ENCODE assay signal across 9 mouse cellular contexts in genomic region chr11:75161417-75162008, GRCm38 (mm10). TPM values are rescaled to one million over a fixed set of nuclear protein-coding genes. Genes with fewer than 3 reads are reported as not detected.
DNase-seq lines count a peak whose midpoint lies in the region; ATAC-seq and TF ChIP-seq lines count a peak whose summit lies in the region.
"Had no signal": no experiment of that assay in that cellular context is flagged by ENCODE, and none has a peak within 500 bp of the region (broad histone marks: within the 10 kb centered on the region; RNA-seq: fewer than 3 reads in every experiment).

No protein-coding gene starts in this region.

- H3K27ac ChIP-seq in kidney, embryonic 15.5 days: peak overlapping the region; percentile 95
- H3K27ac ChIP-seq in embryonic fibroblast, embryonic 13.5 days (ENCODE audit: insufficient read depth, low read length): 0 out of 2 replicates have a peak overlapping the region, but pooled peaks have one; percentile 12
- peak overlapping the region; percentile 48; the same call in 1 of the 2 replicates for H3K27ac ChIP-seq in limb, embryonic 13.5 days
- H3K27ac ChIP-seq in forebrain, postnatal 0 days (ENCODE audit: low read depth, low read length): no peak overlapping the region

- H3K9ac ChIP-seq in kidney, embryonic 15.5 days: no peak overlapping the region
- H3K9ac ChIP-seq in limb, embryonic 13.5 days: no peak overlapping the region
- no peak overlapping the region for H3K9ac ChIP-seq in forebrain, postnatal 0 days

- no peak for ATAC-seq in kidney, embryonic 15.5 days (replicated peaks; ENCODE audit: low FRiP score)
- 0 out of 2 replicates have a peak, but pooled peaks have one; percentile 7 for ATAC-seq in limb, embryonic 13.5 days (ENCODE audit: low FRiP score, low read depth)
- ATAC-seq in forebrain, postnatal 0 days: no peak

- DNase-seq in kidney, postnatal 14 days: no peak
- peak; percentile 44 for DNase-seq in Muller cell, postnatal 12 days (ENCODE audit: inconsistent ontology term)
- DNase-seq in forebrain, postnatal 0 days: no peak
- no peak for DNase-seq in ovary, postnatal 36 days (ENCODE audit: low spot score)
- DNase-seq in embryo, embryonic 11 days: no peak

- no peak overlapping the region for H3K4me2 ChIP-seq in kidney, embryonic 15.5 days
- no peak overlapping the region for H3K4me2 ChIP-seq in limb, embryonic 13.5 days (replicated peaks)
- H3K4me2 ChIP-seq in forebrain, postnatal 0 days (ENCODE audit: low read depth): no peak overlapping the region

- TF ChIP-seq POLR2A in embryonic fibroblast, embryonic 13.5 days (IDR thresholded peaks at IDR 0.05; ENCODE audit: low read depth, low read length): peak; percentile 28; the same call in 1 of the 2 replicates

- WGBS in kidney, embryonic 15.5 days: 59% methylated on average over 4 of the region's 4 CpGs
- WGBS in limb, embryonic 13.5 days: 56% methylated on average over 4 of the region's 4 CpGs
- WGBS in forebrain, postnatal 0 days: 60% methylated on average over 4 of the region's 4 CpGs

- TF ChIP-seq CTCF in embryonic fibroblast, embryonic 13.5 days (IDR thresholded peaks at IDR 0.05; ENCODE audit: borderline replicate concordance, insufficient read depth, low read length): no peak
- no peak for TF ChIP-seq CTCF in forebrain, postnatal 0 days (IDR thresholded peaks at IDR 0.05; ENCODE audit: low read depth)

- H3K9me3 ChIP-seq in kidney, embryonic 15.5 days (replicated peaks): no peaks in the 10 kb centered on the region
- no peaks in the 10 kb centered on the region for H3K9me3 ChIP-seq in limb, embryonic 13.5 days
- no peaks in the 10 kb centered on the region for H3K9me3 ChIP-seq in forebrain, postnatal 0 days (ENCODE audit: low read length)

- H3K27me3 ChIP-seq in kidney, embryonic 15.5 days: peaks cover 28% of the 10 kb centered on the region
- peaks cover 40% of the 10 kb centered on the region for H3K27me3 ChIP-seq in limb, embryonic 13.5 days
- peaks cover 31% of the 10 kb centered on the region for H3K27me3 ChIP-seq in forebrain, postnatal 0 days (ENCODE audit: insufficient read depth, low read length)
- H3K27me3 ChIP-seq: CH12.LX had no signal

- H3K36me3 ChIP-seq in kidney, embryonic 15.5 days: peaks cover 67% of the 10 kb centered on the region
- peaks cover 91% of the 10 kb centered on the region for H3K36me3 ChIP-seq in limb, embryonic 13.5 days
- peaks cover 32% of the 10 kb centered on the region for H3K36me3 ChIP-seq in forebrain, postnatal 0 days (ENCODE audit: insufficient read depth)

- peaks cover 73% of the 10 kb centered on the region for H3K4me1 ChIP-seq in kidney, embryonic 15.5 days
- H3K4me1 ChIP-seq in embryonic fibroblast, embryonic 13.5 days (ENCODE audit: control insufficient read depth, insufficient read depth, low read length): peaks cover 11% of the 10 kb centered on the region
- peaks cover 68% of the 10 kb centered on the region for H3K4me1 ChIP-seq in limb, embryonic 13.5 days
- H3K4me1 ChIP-seq in forebrain, postnatal 0 days (ENCODE audit: insufficient read depth): no peaks in the 10 kb centered on the region

- no peak overlapping the region for H3K4me3 ChIP-seq in kidney, embryonic 15.5 days (replicated peaks)
- no peak overlapping the region for H3K4me3 ChIP-seq in embryonic fibroblast, embryonic 13.5 days (ENCODE audit: insufficient read depth, low read length)
- no peak overlapping the region for H3K4me3 ChIP-seq in limb, embryonic 13.5 days
- H3K4me3 ChIP-seq in forebrain, postnatal 0 days (ENCODE audit: low read depth, low read length): no peak overlapping the region

RNA-seq across cellular contexts. Expression of gene Hic1, which starts 7.8 kb away (rescaled TPM):
- polyA plus RNA-seq in kidney, embryonic 15.5 days (2015; fragmentation: Nextera tagmentation; extraction: Ambion mirVana): 24.3 and 25.9 TPM in 2 replicates
- polyA plus RNA-seq in embryonic fibroblast, embryonic 13.5 days (2011; ENCODE audit: insufficient read length, low read depth, missing spikeins): 20.7 and 29.3 TPM in 2 replicates
- polyA plus RNA-seq in limb, embryonic 13.5 days (2015; fragmentation: Nextera tagmentation; extraction: Ambion mirVana): 28.2 and 29.3 TPM in 2 replicates
- total RNA-seq in forebrain, postnatal 0 days (2014; rRNA removed): 4.2 and 4.5 TPM in 2 replicates
- polyA plus RNA-seq in forebrain, postnatal 0 days (2015; fragmentation: Nextera tagmentation; extraction: Ambion mirVana): 1.7 TPM in 2 replicates

RNA-seq across cellular contexts. Expression of gene Ovca2, which starts 17.1 kb away (rescaled TPM):
- polyA plus RNA-seq in kidney, embryonic 15.5 days (2015; fragmentation: Nextera tagmentation; extraction: Ambion mirVana): 25.3 and 27.0 TPM in 2 replicates
- 20.4 and 28.9 TPM in 2 replicates for polyA plus RNA-seq in embryonic fibroblast, embryonic 13.5 days (2011; ENCODE audit: insufficient read length, low read depth, missing spikeins)
- 27.8 and 29.5 TPM in 2 replicates for polyA plus RNA-seq in limb, embryonic 13.5 days (2015; fragmentation: Nextera tagmentation; extraction: Ambion mirVana)
- total RNA-seq in forebrain, postnatal 0 days (2014; rRNA removed): 15.5 and 19.6 TPM in 2 replicates
- 11.5 and 16.3 TPM in 2 replicates for polyA plus RNA-seq in forebrain, postnatal 0 days (2015; fragmentation: Nextera tagmentation; extraction: Ambion mirVana)

RNA-seq across cellular contexts. Expression of gene Dph1, which starts 29.5 kb away (rescaled TPM):
- 24.6 and 26.3 TPM in 2 replicates for polyA plus RNA-seq in kidney, embryonic 15.5 days (2015; fragmentation: Nextera tagmentation; extraction: Ambion mirVana)
- polyA plus RNA-seq in embryonic fibroblast, embryonic 13.5 days (2011; ENCODE audit: insufficient read length, low read depth, missing spikeins): 15.7 and 18.7 TPM in 2 replicates
- 23.9 and 24.9 TPM in 2 replicates for polyA plus RNA-seq in limb, embryonic 13.5 days (2015; fragmentation: Nextera tagmentation; extraction: Ambion mirVana)
- 19.5 and 21.0 TPM in 2 replicates for total RNA-seq in forebrain, postnatal 0 days (2014; rRNA removed)
- polyA plus RNA-seq in forebrain, postnatal 0 days (2015; fragmentation: Nextera tagmentation; extraction: Ambion mirVana): 12.7 and 13.8 TPM in 2 replicates

RNA-seq across cellular contexts. Expression of gene Rtn4rl1, which starts 32.1 kb away (rescaled TPM):
- polyA plus RNA-seq in kidney, embryonic 15.5 days (2015; fragmentation: Nextera tagmentation; extraction: Ambion mirVana): 3.4 and 3.6 TPM in 2 replicates
- 2.1 and 2.7 TPM in 2 replicates for polyA plus RNA-seq in embryonic fibroblast, embryonic 13.5 days (2011; ENCODE audit: insufficient read length, low read depth, missing spikeins)
- polyA plus RNA-seq in limb, embryonic 13.5 days (2015; fragmentation: Nextera tagmentation; extraction: Ambion mirVana): 2.3 and 3.1 TPM in 2 replicates
- total RNA-seq in forebrain, postnatal 0 days (2014; rRNA removed): 10.6 and 11.0 TPM in 2 replicates
- 11.9 and 15.6 TPM in 2 replicates for polyA plus RNA-seq in forebrain, postnatal 0 days (2015; fragmentation: Nextera tagmentation; extraction: Ambion mirVana)
